Mouse (Mus musculus): ENCODE results near the gene Acox3. TPM values are rescaled to one million over a fixed set of nuclear protein-coding genes. Genes with fewer than 3 reads are reported as not detected.

Gene Acox3
- polyA plus RNA-seq, 1 experiment from 2014 or later, result 11.4 TPM

GRCm38 (mm10) chr5:35652872-35653271 is 70.0 kb downstream of the Acox3 start:
- no peaks in the 10 kb centered on the region for H3K27me3 ChIP-seq (ENCODE audit: control insufficient read depth, insufficient read depth, low read length)
- no peaks in the 10 kb centered on the region for H3K36me3 ChIP-seq (ENCODE audit: control insufficient read depth, insufficient read depth, low read length)
- no peak overlapping the region for H3K4me3 ChIP-seq (ENCODE audit: low read depth, low read length)
- H3K9me3 ChIP-seq (replicated peaks; ENCODE audit: control insufficient read depth, low read length), result no peaks in the 10 kb centered on the region
- no peak overlapping the region for H3K9ac ChIP-seq (ENCODE audit: low read depth, low read length)
- H3K4me2 ChIP-seq, result no peak overlapping the region
- H3K4me1 ChIP-seq (ENCODE audit: control insufficient read depth, insufficient read depth, low read length), result no peaks in the 10 kb centered on the region
- no peak for ATAC-seq (replicated peaks; ENCODE audit: insufficient number of reproducible peaks, low FRiP score, low TSS enrichment)
- no peak overlapping the region for H3K27ac ChIP-seq (ENCODE audit: low read depth, low read length)
- WGBS (ENCODE audit: insufficient replicate concordance), result 81% methylated on average over 13 of the region's 13 CpGs

DNA sequence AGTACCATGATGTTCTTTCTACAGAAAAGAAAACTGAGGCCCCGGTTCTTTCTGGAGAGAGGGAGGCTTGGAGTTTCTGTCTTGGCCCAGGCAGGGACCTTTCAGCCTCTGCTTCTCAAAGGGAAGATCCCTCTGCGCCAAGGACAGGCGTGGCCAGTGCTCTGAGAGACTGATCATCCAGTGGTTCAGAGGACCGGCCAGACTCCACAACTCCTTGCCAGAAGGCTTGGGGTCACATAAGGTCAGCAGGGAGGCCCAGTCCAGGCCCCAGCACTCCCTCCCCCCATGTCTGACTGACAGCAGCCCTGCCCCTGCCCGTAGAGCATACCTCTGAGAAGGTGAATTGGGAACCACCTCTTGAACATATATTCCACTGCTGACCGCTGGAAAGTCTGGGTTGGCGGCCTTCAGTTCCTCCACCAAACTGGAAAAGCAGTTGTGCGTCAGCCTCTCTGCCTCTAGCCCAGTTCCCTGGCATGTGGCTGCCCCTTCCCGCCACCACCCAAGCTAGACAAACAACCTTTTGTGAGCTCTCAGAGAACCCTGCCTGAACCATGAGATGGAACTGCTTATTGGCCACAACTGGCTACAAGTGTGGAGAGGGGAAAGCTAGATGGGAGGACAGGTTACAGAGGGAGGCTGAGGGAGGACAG is 71.0 kb downstream of the Acox3 start:
- Histone ChIP-seq H3K36me3 (ENCODE audit: control insufficient read depth, insufficient read depth, low read length) (no peaks in the 10 kb centered on the region), H3K4me1 (ENCODE audit: control insufficient read depth, insufficient read depth, low read length) (no peaks in the 10 kb centered on the region), H3K9me3 (replicated peaks; ENCODE audit: control insufficient read depth, low read length) (no peaks in the 10 kb centered on the region), H3K27ac (ENCODE audit: low read depth, low read length) (no peak overlapping the region), H3K4me3 (ENCODE audit: low read depth, low read length) (no peak overlapping the region), H3K27me3 (ENCODE audit: control insufficient read depth, insufficient read depth, low read length) (no peaks in the 10 kb centered on the region), H3K4me2 (no peak overlapping the region), H3K9ac (ENCODE audit: low read depth, low read length) (no peak overlapping the region)
- ATAC-seq (replicated peaks; ENCODE audit: insufficient number of reproducible peaks, low FRiP score, low TSS enrichment), result no peak
- 59% methylated on average over 9 of the region's 9 CpGs for WGBS (ENCODE audit: insufficient replicate concordance)

- ATAC-seq (replicated peaks; ENCODE audit: insufficient number of reproducible peaks, low FRiP score, low TSS enrichment), result no peak
- WGBS (ENCODE audit: insufficient replicate concordance), result 84% methylated on average over 10 of the region's 10 CpGs
- Histone ChIP-seq H3K36me3 (ENCODE audit: control insufficient read depth, insufficient read depth, low read length) (no peaks in the 10 kb centered on the region), H3K4me1 (ENCODE audit: control insufficient read depth, insufficient read depth, low read length) (no peaks in the 10 kb centered on the region), H3K27ac (ENCODE audit: low read depth, low read length) (no peak overlapping the region), H3K27me3 (ENCODE audit: control insufficient read depth, insufficient read depth, low read length) (no peaks in the 10 kb centered on the region), H3K9me3 (replicated peaks; ENCODE audit: control insufficient read depth, low read length) (no peaks in the 10 kb centered on the region), H3K9ac (ENCODE audit: low read depth, low read length) (no peak overlapping the region), H3K4me2 (no peak overlapping the region), H3K4me3 (ENCODE audit: low read depth, low read length) (no peak overlapping the region)
These were observed 73.1 kb downstream of the Acox3 start for GRCm38 (mm10) chr5:35655753-35656485.

GRCm38 (mm10) chr5:35659503-35659902 is 76.7 kb downstream of the Acox3 start:
- Histone ChIP-seq H3K4me3 (ENCODE audit: low read depth, low read length) (no peak overlapping the region), H3K9ac (ENCODE audit: low read depth, low read length) (no peak overlapping the region), H3K4me2 (no peak overlapping the region), H3K4me1 (ENCODE audit: control insufficient read depth, insufficient read depth, low read length) (no peaks in the 10 kb centered on the region), H3K9me3 (replicated peaks; ENCODE audit: control insufficient read depth, low read length) (no peaks in the 10 kb centered on the region), H3K27me3 (ENCODE audit: control insufficient read depth, insufficient read depth, low read length) (no peaks in the 10 kb centered on the region; the same call in 1 of the 2 replicates), H3K27ac (ENCODE audit: low read depth, low read length) (no peak overlapping the region), H3K36me3 (ENCODE audit: control insufficient read depth, insufficient read depth, low read length) (no peaks in the 10 kb centered on the region)
- ATAC-seq (replicated peaks; ENCODE audit: insufficient number of reproducible peaks, low FRiP score, low TSS enrichment), result no peak
- WGBS (ENCODE audit: insufficient replicate concordance), result 54% methylated on average over 3 of the region's 3 CpGs

DNA sequence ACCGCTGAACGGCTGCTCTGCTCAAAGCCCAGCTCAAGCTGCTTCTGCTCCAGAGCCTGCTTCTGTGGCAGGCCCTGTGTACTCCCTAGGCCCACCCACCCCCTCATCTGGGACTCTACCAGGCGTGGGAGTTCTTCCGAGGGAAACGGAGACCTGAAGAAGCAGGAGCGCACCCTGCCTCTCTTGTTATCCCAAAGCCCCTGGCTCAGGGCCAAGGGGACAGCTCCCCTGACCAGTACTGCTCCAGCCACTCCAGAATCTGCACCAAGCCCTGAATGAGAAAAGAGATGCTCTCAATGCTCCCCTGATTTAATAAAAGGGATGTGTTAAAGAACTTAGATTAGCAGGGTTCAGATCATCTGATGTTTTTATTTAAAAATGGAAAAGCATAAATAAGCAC is 78.4 kb downstream of the Acox3 start:
- no peak for ATAC-seq (replicated peaks; ENCODE audit: insufficient number of reproducible peaks, low FRiP score, low TSS enrichment)
- Histone ChIP-seq H3K27me3 (ENCODE audit: control insufficient read depth, insufficient read depth, low read length) (no peaks in the 10 kb centered on the region; the same call in 1 of the 2 replicates), H3K9me3 (replicated peaks; ENCODE audit: control insufficient read depth, low read length) (no peaks in the 10 kb centered on the region), H3K4me1 (ENCODE audit: control insufficient read depth, insufficient read depth, low read length) (no peaks in the 10 kb centered on the region), H3K27ac (ENCODE audit: low read depth, low read length) (no peak overlapping the region), H3K36me3 (ENCODE audit: control insufficient read depth, insufficient read depth, low read length) (no peaks in the 10 kb centered on the region), H3K4me2 (no peak overlapping the region), H3K9ac (ENCODE audit: low read depth, low read length) (no peak overlapping the region), H3K4me3 (ENCODE audit: low read depth, low read length) (no peak overlapping the region)
- WGBS (ENCODE audit: insufficient replicate concordance), result 60% methylated on average over 6 of the region's 6 CpGs

- no peaks in the 10 kb centered on the region for H3K9me3 ChIP-seq (replicated peaks; ENCODE audit: control insufficient read depth, low read length)
- no peak overlapping the region for H3K4me3 ChIP-seq (ENCODE audit: low read depth, low read length)
- H3K9ac ChIP-seq (ENCODE audit: low read depth, low read length), result no peak overlapping the region
- H3K27me3 ChIP-seq (ENCODE audit: control insufficient read depth, insufficient read depth, low read length), result no peaks in the 10 kb centered on the region; the same call in 1 of the 2 replicates
- no peak overlapping the region for H3K4me2 ChIP-seq
- no peak for ATAC-seq (replicated peaks; ENCODE audit: insufficient number of reproducible peaks, low FRiP score, low TSS enrichment)
- H3K4me1 ChIP-seq (ENCODE audit: control insufficient read depth, insufficient read depth, low read length), result no peaks in the 10 kb centered on the region
- WGBS (ENCODE audit: insufficient replicate concordance), result 68% methylated on average over 9 of the region's 9 CpGs
- no peak overlapping the region for H3K27ac ChIP-seq (ENCODE audit: low read depth, low read length)
- H3K36me3 ChIP-seq (ENCODE audit: control insufficient read depth, insufficient read depth, low read length), result no peaks in the 10 kb centered on the region
These were observed 79.2 kb downstream of the Acox3 start for GRCm38 (mm10) chr5:35662021-35662545.

Other genes with a start within 250 kb of the Acox3 start
- not detected in 2 replicates for gene Hmx1, start 193.9 kb upstream of the Acox3 start, polyA plus RNA-seq (2014; fragmentation: Nextera tagmentation; extraction: Ambion mirVana)
- 4.5 and 5.9 TPM in 2 replicates for gene Cpz, start 57.3 kb upstream of the Acox3 start, polyA plus RNA-seq (2014; fragmentation: Nextera tagmentation; extraction: Ambion mirVana)
- 4.6 and 4.9 TPM in 2 replicates for gene Trmt44, start 8.0 kb upstream of the Acox3 start, polyA plus RNA-seq (2014; fragmentation: Nextera tagmentation; extraction: Ambion mirVana)
- 3.7 and 4.1 TPM in 2 replicates for gene Htra3, start 96.7 kb downstream of the Acox3 start, polyA plus RNA-seq (2014; fragmentation: Nextera tagmentation; extraction: Ambion mirVana)
- 4.7 and 8.4 TPM in 2 replicates for gene Sh3tc1, start 156.9 kb downstream of the Acox3 start, polyA plus RNA-seq (2014; fragmentation: Nextera tagmentation; extraction: Ambion mirVana)
- 1.9 and 2.5 TPM in 2 replicates for gene Ablim2, start 174.8 kb downstream of the Acox3 start, polyA plus RNA-seq (2014; fragmentation: Nextera tagmentation; extraction: Ambion mirVana)

Data from heart, embryonic 11.5 days (tissue).